Mouse (Mus musculus) forebrain, postnatal 0 days (tissue): Measurements from ENCODE around the gene Glis3. TPM values are rescaled to one million over a fixed set of nuclear protein-coding genes. Genes with fewer than 3 reads are reported as not detected.

Source experiments
- ATAC-seq: fragments of 200-750 bp; cut with Nextera tagmentation; 2 replicates; pipeline ENCODE4 v1.8.0; 2017; ENCODE audit warnings: mild to moderate bottlenecking, moderate library complexity
- DNase-seq: peaks from one replicate; pipeline ENCODE4 v3.0.0-alpha.2; 2015
- H3K27ac ChIP-seq: fragments of 300-500 bp; sonication (generic); 2 replicates; pipeline ENCODE4 v1.5.1; 2014; ENCODE audit warnings: low read depth, mild to moderate bottlenecking, antibody characterized with exemption, low read length, moderate library complexity, mixed read lengths
- H3K27me3 ChIP-seq: fragments of 300-500 bp; sonication (generic); 2 replicates; pipeline ENCODE4 v1.6.1; 2014; ENCODE audit warnings: mild to moderate bottlenecking, low read length, mixed read lengths; ENCODE audit not compliant: insufficient read depth
- H3K36me3 ChIP-seq: fragments of 300-500 bp; sonication (generic); 2 replicates; pipeline ENCODE4 v1.6.1; 2014; ENCODE audit warnings: mild to moderate bottlenecking, moderate library complexity; ENCODE audit not compliant: insufficient read depth
- H3K4me1 ChIP-seq: fragments of 300-500 bp; sonication (generic); 2 replicates; pipeline ENCODE4 v1.6.1; 2014; ENCODE audit warnings: antibody characterized with exemption; ENCODE audit not compliant: insufficient read depth
- H3K4me2 ChIP-seq: fragments of 300-500 bp; sonication (generic); 2 replicates; pipeline ENCODE4 v1.6.1; 2014; ENCODE audit warnings: low read depth, mild to moderate bottlenecking, moderate library complexity
- H3K4me3 ChIP-seq: fragments of 300-500 bp; sonication (generic); 2 replicates; pipeline ENCODE4 v1.5.1; 2014; ENCODE audit warnings: low read depth, low read length, mixed read lengths
- H3K9ac ChIP-seq: fragments of 300-500 bp; sonication (generic); 2 replicates; pipeline ENCODE4 v1.6.1; 2014; ENCODE audit warnings: mild to moderate bottlenecking
- H3K9me3 ChIP-seq: fragments of 300-500 bp; sonication (generic); 2 replicates; pipeline ENCODE4 v1.6.1; 2016; ENCODE audit warnings: low read length
- CTCF ChIP-seq: sonication (generic); IDR thresholded peaks from 2 replicates; pipeline ENCODE4 v1.5.1; 2016; ENCODE audit warnings: antibody characterized with exemption, control low read depth, low read depth
- WGBS: fragments of 180-500 bp; shearing (Covaris S2); extraction: QIAGEN DNeasy Blood & Tissue Kit; methylation state at CpG from one replicate; pipeline ENCODE4 v1.1.7; 2014; 5-methylcytosine and 5-hydroxymethylcytosine counted together
- polyA plus RNA-seq: library from polyadenylated mRNA; unstranded; fragments of >200 nt; fragmentation: Nextera tagmentation; extraction: Ambion mirVana; gene quantifications from 2 replicates; pipeline ENCODE4 v1.2.1, GENCODE M21; 2015
- total RNA-seq: library from RNA; depleted of rRNA; stranded (reverse); fragments of >200 nt; gene quantifications from 2 replicates; pipeline ENCODE4 v1.2.3, GENCODE M21; 2014

The Glis3 gene
- total and polyA plus RNA-seq, 2 experiments from 2014 or later: 0.86 to 8.5 TPM

DNA sequence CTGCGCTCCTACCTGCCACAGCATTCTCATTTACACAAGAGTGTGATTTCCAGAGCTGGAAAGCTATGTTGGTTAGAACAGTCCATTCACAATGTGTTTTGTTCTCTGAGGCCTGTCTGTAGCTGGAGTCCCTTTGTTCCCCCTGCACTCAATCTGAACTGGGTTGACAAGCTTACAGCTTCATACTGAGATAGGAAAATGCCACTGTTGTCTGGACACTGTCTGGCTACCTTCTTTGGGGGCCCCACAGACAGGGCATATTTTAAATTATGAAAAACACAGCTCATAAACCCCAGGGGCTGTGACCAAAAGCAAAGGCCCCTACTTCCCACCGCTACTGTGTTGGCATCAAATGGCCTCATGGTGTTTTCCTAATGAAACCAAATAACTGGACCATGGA, 402.8 kb downstream of the Glis3 start:
- no peak overlapping the region for H3K4me3 ChIP-seq
- DNase-seq: no peak
- no peaks in the 10 kb centered on the region for H3K27me3 ChIP-seq
- H3K9ac ChIP-seq: no peak overlapping the region
- H3K9me3 ChIP-seq: no peaks in the 10 kb centered on the region
- H3K4me1 ChIP-seq: no peaks in the 10 kb centered on the region
- WGBS: 69% methylated on average over 2 of the region's 2 CpGs
- no peak overlapping the region for H3K27ac ChIP-seq
- no peak for ATAC-seq
- H3K36me3 ChIP-seq: no peaks in the 10 kb centered on the region
- H3K4me2 ChIP-seq: no peak overlapping the region
- no peak for TF ChIP-seq CTCF

DNA sequence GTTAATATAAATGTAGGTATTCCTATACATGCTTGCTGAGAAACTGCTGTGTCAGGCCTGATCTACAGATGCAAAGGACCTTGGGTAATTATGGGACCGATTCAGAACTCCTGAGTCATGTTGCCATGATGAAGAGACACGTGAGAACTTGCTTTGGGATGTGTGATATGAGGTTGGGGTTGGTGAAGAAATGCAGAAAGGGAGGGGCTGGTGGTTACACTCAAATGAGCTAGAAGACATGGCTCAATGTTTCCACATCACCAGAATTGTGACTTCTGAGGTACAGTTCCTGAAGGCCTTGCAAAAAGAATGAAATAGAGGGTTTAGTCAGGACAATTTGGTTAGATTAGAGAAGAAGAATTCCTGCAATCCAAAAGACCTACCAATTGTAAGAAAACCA, 405.4 kb downstream of the Glis3 start:
- Histone ChIP-seq H3K4me1 (no peaks in the 10 kb centered on the region), H3K4me2 (no peak overlapping the region), H3K4me3 (no peak overlapping the region), H3K9me3 (no peaks in the 10 kb centered on the region), H3K36me3 (no peaks in the 10 kb centered on the region), H3K27me3 (no peaks in the 10 kb centered on the region), H3K27ac (no peak overlapping the region), H3K9ac (no peak overlapping the region)
- no peak for TF ChIP-seq CTCF
- WGBS: 88% methylated on average over 2 of the region's 2 CpGs
- ATAC-seq: no peak
- no peak for DNase-seq

- H3K27ac ChIP-seq: no peak overlapping the region
- H3K4me1 ChIP-seq: no peaks in the 10 kb centered on the region
- no peaks in the 10 kb centered on the region for H3K27me3 ChIP-seq
- DNase-seq (no peak), ATAC-seq (no peak)
- H3K9me3 ChIP-seq: no peaks in the 10 kb centered on the region
- no peak overlapping the region for H3K4me2 ChIP-seq
- WGBS: 91% methylated on average over 4 of the region's 4 CpGs
- H3K4me3 ChIP-seq: no peak overlapping the region
- no peaks in the 10 kb centered on the region for H3K36me3 ChIP-seq
- TF ChIP-seq CTCF: no peak
- no peak overlapping the region for H3K9ac ChIP-seq
Observed at GRCm38 (mm10) chr19:28273946-28274345, 405.9 kb downstream of the Glis3 start.

GRCm38 (mm10) chr19:28266850-28267249, 413.0 kb downstream of the Glis3 start:
- Histone ChIP-seq H3K4me3 (no peak overlapping the region), H3K4me2 (no peak overlapping the region), H3K9ac (no peak overlapping the region), H3K4me1 (no peaks in the 10 kb centered on the region), H3K36me3 (no peaks in the 10 kb centered on the region), H3K27ac (no peak overlapping the region), H3K27me3 (no peaks in the 10 kb centered on the region), H3K9me3 (no peaks in the 10 kb centered on the region)
- TF ChIP-seq CTCF: no peak
- ATAC-seq: no peak
- no peak for DNase-seq
- WGBS: 87% methylated on average over 8 of the region's 8 CpGs

DNA sequence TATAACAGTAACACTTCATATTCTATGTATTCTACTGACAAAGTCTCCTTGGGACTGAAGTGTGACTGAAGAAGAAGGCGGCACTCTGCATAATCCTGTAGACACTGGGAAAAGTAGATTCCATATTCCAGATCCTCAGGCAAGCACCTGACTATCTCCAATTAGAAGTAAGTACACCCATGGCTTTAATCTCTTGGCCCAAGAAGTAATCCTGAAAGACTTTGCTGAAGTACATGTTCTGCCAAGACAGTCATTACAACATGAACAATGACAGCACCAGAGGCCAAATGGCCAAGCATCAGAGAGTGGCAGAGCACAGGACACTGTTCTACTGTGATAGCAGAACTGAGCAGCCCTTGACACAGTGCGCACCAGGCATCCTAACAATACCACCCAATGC, 414.1 kb downstream of the Glis3 start:
- DNase-seq: no peak
- H3K9ac ChIP-seq: no peak overlapping the region
- H3K27ac ChIP-seq: no peak overlapping the region
- no peaks in the 10 kb centered on the region for H3K4me1 ChIP-seq
- H3K27me3 ChIP-seq: no peaks in the 10 kb centered on the region
- no peak for TF ChIP-seq CTCF
- no peaks in the 10 kb centered on the region for H3K9me3 ChIP-seq
- 88% methylated on average over 2 of the region's 2 CpGs for WGBS
- ATAC-seq: no peak
- no peak overlapping the region for H3K4me3 ChIP-seq
- H3K36me3 ChIP-seq: no peaks in the 10 kb centered on the region
- H3K4me2 ChIP-seq: no peak overlapping the region

GRCm38 (mm10) chr19:28258907-28259675, 420.8 kb downstream of the Glis3 start:
- H3K27me3 ChIP-seq: no peaks in the 10 kb centered on the region
- DNase-seq (no peak), ATAC-seq (no peak)

DNA sequence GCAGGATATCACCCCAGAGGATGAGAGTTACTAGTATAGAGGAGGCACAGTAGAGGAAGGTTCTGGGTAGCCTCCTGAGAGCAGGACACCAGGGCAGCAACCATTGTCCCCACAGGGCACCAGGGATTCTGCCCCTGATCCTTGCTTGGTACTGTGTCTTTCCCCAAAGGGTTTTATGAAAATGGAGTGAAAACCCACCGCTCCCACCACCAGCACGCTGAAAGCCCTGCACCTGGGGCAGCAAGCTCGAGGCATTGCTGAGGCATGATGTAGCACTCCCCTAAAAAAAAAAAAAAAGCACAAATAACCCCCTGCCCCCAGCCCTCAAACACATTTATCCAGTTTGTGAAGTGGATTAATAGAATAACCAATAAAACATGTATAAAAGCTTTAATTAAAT, 421.4 kb downstream of the Glis3 start:
- no peak for TF ChIP-seq CTCF
- H3K4me3 ChIP-seq: no peak overlapping the region
- 68% methylated on average over 3 of the region's 3 CpGs for WGBS
- no peak overlapping the region for H3K4me2 ChIP-seq
- DNase-seq: no peak
- no peak overlapping the region for H3K27ac ChIP-seq
- H3K9ac ChIP-seq: no peak overlapping the region
- no peaks in the 10 kb centered on the region for H3K27me3 ChIP-seq
- H3K9me3 ChIP-seq: no peaks in the 10 kb centered on the region
- H3K36me3 ChIP-seq: no peaks in the 10 kb centered on the region
- no peak for ATAC-seq
- no peaks in the 10 kb centered on the region for H3K4me1 ChIP-seq

More at GRCm38 (mm10) chr19:28258907-28259675, 420.8 kb downstream of the Glis3 start:
- WGBS: 80% methylated on average over 18 of the region's 18 CpGs
- Histone ChIP-seq H3K36me3 (no peaks in the 10 kb centered on the region), H3K9ac (no peak overlapping the region), H3K4me1 (no peaks in the 10 kb centered on the region), H3K9me3 (no peaks in the 10 kb centered on the region), H3K4me2 (no peak overlapping the region), H3K27ac (no peak overlapping the region), H3K4me3 (no peak overlapping the region)
- TF ChIP-seq CTCF: no peak
